Mouse (Mus musculus): ENCODE measurements around the gene Nfyc.

DNA sequence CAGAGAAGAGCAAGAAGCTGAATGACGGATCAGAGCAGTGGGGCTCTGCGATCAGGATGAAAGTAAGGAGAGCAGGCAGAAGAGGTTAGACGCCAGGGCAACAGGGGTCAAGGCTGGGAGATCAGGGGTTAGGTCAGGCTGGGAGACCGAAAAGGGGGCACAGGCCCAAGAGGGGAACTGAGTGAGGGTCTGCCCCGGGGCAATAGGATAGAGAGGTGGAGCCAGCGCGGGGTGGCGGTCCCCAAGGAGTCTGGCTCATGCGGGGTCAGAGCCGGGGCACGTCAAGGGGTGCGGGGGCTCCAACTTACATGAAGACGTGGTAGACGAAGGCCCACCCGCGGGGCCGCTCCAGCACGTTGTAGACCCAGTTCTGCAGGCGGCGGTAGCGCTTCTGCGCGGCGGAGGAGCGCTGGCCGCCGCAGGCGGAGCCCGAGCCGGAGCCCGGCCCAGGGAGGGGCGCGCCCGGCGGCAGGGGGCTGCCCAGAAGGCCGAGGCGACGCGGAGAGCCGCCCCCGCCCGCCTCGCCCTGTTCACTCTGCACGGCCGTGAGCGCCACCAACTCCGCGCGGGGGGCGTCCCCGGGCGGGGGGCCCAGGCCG lies 84.7 kb downstream of the Nfyc start:
- TF ChIP-seq CTCF (IDR thresholded peaks at IDR 0.05; ENCODE audit: borderline replicate concordance, insufficient read depth, low read length), result no peak
- no peak for TF ChIP-seq POLR2A (IDR thresholded peaks at IDR 0.05; ENCODE audit: low read depth, low read length)
